Mouse (Mus musculus) left cerebral cortex, adult 2 months (tissue): ENCODE data around the gene Lmx1b. TPM values are rescaled to one million over a fixed set of nuclear protein-coding genes. Genes with fewer than 3 reads are reported as not detected.
A peak's percentile ranks its signal among the peaks of the same experiment; 100 is the strongest.

ENCODE experiments used
- DNase-seq, 2 experiments: peaks; one replicate each; pipeline ENCODE4 v3.0.0; 2021 to 2022; ENCODE audit warnings: low spot score in 2 of 2, mixed read lengths in 1 of 2; ENCODE audit errors: extremely low spot score in 1 of 2
- H3K27ac ChIP-seq: fragments of 200-600 bp; 2 replicates; pipeline ENCODE4 v1.8.1; 2022
- H3K4me3 ChIP-seq: fragments of 200-600 bp; 2 replicates; pipeline ENCODE4 v1.8.1; 2022
- CTCF ChIP-seq: fragments of 200-600 bp; IDR thresholded peaks from 2 replicates; pipeline ENCODE4 v1.8.1; 2022; ENCODE audit warnings: antibody characterized with exemption, mild to moderate bottlenecking, moderate library complexity
- intact Hi-C: fragments of 180-260 bp; cut with DNase I; formaldehyde crosslinking; loops from one replicate; pipeline ENCODE4 v1.15.1; 2025
- total RNA-seq, 2 experiments: library from RNA; stranded (reverse); gene quantifications; 2 replicates each; pipeline ENCODE4 v1.2.3; 2021

Gene Lmx1b
- total RNA-seq, 2 experiments from 2014 or later = 0.07 TPM; not detected in 1

- TF ChIP-seq CTCF = peak; percentile 63
- no peak for DNase-seq
- Histone ChIP-seq H3K4me3 (no peak overlapping the region), H3K27ac (no peak overlapping the region)
- intact Hi-C loops = loop anchor here (5.0 to 10.0 kb wide), 2 partner anchors 73 to 166 kb away; partner anchors contain the start of gene Lmx1b
These were observed 71.1 kb downstream of the Lmx1b start for GRCm38 (mm10) chr2:33569240-33569639.

DNA sequence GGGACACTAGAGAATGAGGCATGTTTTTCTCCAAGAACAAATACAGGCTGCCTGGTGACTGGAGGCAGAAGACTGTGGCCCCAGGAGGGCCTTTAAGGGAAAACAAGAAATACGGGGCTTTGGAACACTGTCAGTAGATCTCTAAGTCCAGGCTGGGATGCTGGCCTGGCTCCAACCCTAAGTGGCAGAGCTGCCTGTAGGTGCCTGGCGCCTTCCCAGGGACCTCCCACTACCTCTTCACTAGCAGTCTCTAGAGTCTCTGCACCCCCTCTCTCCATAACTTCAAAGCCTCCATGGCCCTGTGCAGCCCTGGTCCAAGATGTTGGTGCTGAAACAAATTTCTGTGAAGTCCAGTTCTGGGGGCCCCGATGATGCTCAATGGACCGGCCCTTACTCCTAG is 74.4 kb downstream of the Lmx1b start:
- no peak for DNase-seq
- no peak for TF ChIP-seq CTCF

DNA sequence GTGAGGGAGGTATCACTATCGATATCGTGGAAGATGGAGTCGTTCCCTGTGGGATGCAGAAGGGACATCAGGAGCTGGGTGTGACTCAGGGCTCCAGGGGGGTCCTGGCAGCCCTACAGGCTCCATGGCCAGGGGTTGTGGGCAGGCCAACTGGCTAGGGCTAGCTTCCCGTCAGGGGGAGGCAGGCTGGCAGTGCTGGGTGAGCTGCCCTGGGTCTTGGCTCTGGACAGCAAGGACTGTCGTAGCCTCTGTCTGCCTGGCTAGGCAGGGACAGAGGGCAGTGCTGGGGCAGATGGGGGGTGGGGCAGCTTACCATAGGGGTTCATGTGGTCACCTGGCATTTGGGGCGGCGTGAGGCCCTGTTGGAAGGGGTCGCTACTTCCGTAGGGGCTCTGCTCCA is 75.6 kb downstream of the Lmx1b start:
- no peak for DNase-seq
- Histone ChIP-seq H3K4me3 (no peak overlapping the region), H3K27ac (no peak overlapping the region)
- TF ChIP-seq CTCF = no peak
- intact Hi-C loops = loop anchor here (5.0 to 10.0 kb wide), 2 partner anchors 78 to 170 kb away; partner anchors contain the start of gene Lmx1b

More for the DNA sequence above, 74.4 kb downstream of the Lmx1b start:
- no peak overlapping the region for H3K27ac ChIP-seq
- intact Hi-C loops = loop anchor here (5.0 to 10.0 kb wide), 2 partner anchors 76 to 169 kb away; partner anchors contain the start of gene Lmx1b
- H3K4me3 ChIP-seq = no peak overlapping the region

GRCm38 (mm10) chr2:33559752-33560151 is 80.6 kb downstream of the Lmx1b start:
- peak overlapping the region; percentile 33; the same call in 1 of the 2 replicates for H3K27ac ChIP-seq
- H3K4me3 ChIP-seq = peak overlapping the region; percentile 22; the same call in 1 of the 2 replicates
- TF ChIP-seq CTCF = peak; percentile 85
- intact Hi-C loops = loop anchor here (10.0 kb wide), 1 partner anchor 175 kb away; no protein-coding TSS in a partner anchor
- peak; percentile 58 to 76 for DNase-seq

- peak in 1 of 2 experiments; percentile 40 for DNase-seq
- no peak for TF ChIP-seq CTCF
- Histone ChIP-seq H3K27ac (peak overlapping the region; percentile 33; the same call in 1 of the 2 replicates), H3K4me3 (peak overlapping the region; percentile 22; the same call in 1 of the 2 replicates)
- intact Hi-C loops = no loop called here
These were observed 81.0 kb downstream of the Lmx1b start for GRCm38 (mm10) chr2:33559334-33559733.

- DNase-seq = peak; percentile 66 to 87
- peak; percentile 98 for TF ChIP-seq CTCF
- no peak overlapping the region for H3K27ac ChIP-seq
- intact Hi-C loops = loop anchor here (1.0 kb wide), 1 partner anchor 71 kb away; no protein-coding TSS in a partner anchor
- no peak overlapping the region for H3K4me3 ChIP-seq
These were observed 82.1 kb downstream of the Lmx1b start for GRCm38 (mm10) chr2:33558233-33558632.

DNA sequence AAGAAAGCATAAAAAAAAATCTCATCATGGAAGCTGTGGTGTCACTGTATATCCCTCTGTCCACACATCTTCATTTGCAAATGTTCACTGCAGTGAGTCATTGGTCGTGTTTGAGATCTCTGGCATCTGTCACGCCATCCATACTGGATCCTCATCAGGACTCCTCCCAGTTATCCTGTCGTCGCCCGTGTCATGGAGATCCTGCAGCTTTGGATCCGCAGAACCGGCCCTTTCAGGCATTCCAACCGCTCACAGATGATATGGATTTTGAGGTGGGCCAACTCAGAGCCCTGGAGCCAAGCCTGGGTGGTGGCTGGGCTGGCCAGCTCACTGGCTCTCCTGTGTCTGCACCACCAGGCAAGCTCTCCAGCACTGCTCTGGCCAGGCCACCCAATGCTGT is 84.7 kb downstream of the Lmx1b start:
- Histone ChIP-seq H3K4me3 (no peak overlapping the region), H3K27ac (no peak overlapping the region)
- DNase-seq = no peak
- TF ChIP-seq CTCF = no peak
- intact Hi-C loops = no loop called here

DNA sequence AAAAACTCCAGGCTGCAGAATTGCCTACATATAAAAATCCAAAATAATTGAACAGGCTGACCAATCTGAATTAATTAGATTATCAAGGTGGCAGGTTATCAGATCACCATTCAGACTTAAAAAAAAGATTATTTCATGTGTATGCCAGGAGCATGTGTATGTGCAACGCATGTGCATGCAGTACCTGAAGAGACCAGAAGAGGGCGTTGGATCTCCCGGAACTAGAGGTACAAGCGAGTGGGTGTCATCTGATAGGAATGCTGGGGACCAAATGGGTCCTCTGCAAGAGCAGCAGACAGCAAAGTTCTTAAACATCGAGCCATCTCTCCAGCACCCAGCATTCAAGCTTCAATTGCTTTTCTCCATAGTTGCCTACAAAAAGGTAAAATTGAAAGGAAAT is 87.6 kb downstream of the Lmx1b start:
- Histone ChIP-seq H3K4me3 (no peak overlapping the region), H3K27ac (no peak overlapping the region)
- no peak for DNase-seq
- intact Hi-C loops = no loop called here
- TF ChIP-seq CTCF = peak; percentile 43

GRCm38 (mm10) chr2:33547595-33547994 is 92.7 kb downstream of the Lmx1b start:
- intact Hi-C loops = no loop called here
- TF ChIP-seq CTCF = no peak

GRCm38 (mm10) chr2:33546879-33547278 is 93.4 kb downstream of the Lmx1b start:
- intact Hi-C loops = no loop called here
- H3K27ac ChIP-seq = peak overlapping the region; percentile 92
- DNase-seq = peak; percentile 88 to 92
- H3K4me3 ChIP-seq = no peak overlapping the region
- no peak for TF ChIP-seq CTCF

More at GRCm38 (mm10) chr2:33547595-33547994, 92.7 kb downstream of the Lmx1b start:
- Histone ChIP-seq H3K27ac (peak overlapping the region; percentile 92), H3K4me3 (no peak overlapping the region)
- DNase-seq = no peak

GRCm38 (mm10) chr2:33546051-33546450 is 94.3 kb downstream of the Lmx1b start:
- TF ChIP-seq CTCF = no peak
- Histone ChIP-seq H3K4me3 (no peak overlapping the region), H3K27ac (peak overlapping the region; percentile 92)
- intact Hi-C loops = no loop called here
- DNase-seq = no peak

GRCm38 (mm10) chr2:33544781-33545566 is 95.3 kb downstream of the Lmx1b start:
- no peak for DNase-seq
- peak overlapping the region; percentile 98 for H3K27ac ChIP-seq
- intact Hi-C loops = no loop called here
- TF ChIP-seq CTCF = no peak
- H3K4me3 ChIP-seq = peak overlapping the region; percentile 52
